Mouse (Mus musculus): Measurements from ENCODE around the gene D930048N14Rik. TPM values are rescaled to one million over a fixed set of nuclear protein-coding genes. Genes with fewer than 3 reads are reported as not detected.
"Not testable (repeated sequence)": the region's sequence is repeated elsewhere in the genome, so short reads cannot be mapped to it uniquely, and the experiment has no call there.

D930048N14Rik gene
- total RNA-seq, 4 experiments from 2014 or later = 1.3 to 2.5 (median 2.0) TPM

DNA sequence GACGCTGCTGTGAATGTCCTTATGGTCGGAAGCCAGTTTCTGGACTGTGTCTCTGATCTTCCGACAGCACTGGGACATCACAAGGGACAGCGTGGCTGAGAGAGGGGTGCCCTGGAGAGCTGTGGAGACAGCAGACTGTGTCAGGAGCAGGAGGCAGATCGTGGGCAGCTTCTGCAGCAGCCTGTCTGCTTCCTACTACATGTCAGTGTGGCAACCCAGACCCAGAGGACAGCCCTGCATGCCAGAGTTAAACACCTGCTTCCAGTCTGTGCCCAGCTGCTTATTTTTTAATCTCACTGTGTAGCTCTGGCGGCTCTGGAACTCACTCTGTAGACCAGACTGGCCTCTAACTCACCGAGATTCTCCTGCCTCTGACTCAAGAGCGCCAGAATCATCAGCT, 22.8 kb upstream of the D930048N14Rik start:
- DNase-seq (ENCODE audit: low spot score in 2 of 2) = no peak

DNA sequence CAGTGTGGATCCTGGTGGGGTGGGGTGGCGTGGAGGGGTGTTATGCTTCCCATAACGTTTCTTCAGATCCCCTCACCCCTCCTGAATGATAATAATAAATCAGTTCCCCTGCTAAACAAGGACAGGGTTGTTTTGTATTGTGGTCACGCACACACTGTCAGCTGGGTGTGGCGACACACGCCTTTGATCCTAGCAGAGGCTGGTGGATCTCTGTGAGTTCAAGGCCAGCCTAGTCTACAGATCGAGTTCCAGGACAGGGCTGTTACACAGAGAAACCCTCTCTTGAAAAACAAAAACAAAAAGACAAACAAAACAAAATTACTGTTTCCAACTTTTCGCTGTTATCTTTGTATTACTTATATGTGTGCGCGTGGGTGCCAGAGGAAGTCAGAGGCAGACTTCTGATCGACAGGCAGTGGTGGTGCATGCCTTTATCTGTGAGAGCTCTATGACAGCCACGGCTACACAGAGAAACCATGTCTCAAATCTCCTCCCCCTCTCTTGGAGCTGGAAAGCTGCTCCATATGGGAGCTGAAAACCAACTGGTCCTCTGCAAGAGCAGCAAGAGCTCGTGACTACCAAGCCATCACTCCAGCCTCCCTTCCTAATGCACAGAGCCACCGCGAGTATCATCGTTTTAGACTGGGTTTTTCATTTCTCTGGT, 21.0 kb upstream of the D930048N14Rik start:
- peak; percentile 67 to 72 for DNase-seq (ENCODE audit: low spot score in 2 of 2)

DNA sequence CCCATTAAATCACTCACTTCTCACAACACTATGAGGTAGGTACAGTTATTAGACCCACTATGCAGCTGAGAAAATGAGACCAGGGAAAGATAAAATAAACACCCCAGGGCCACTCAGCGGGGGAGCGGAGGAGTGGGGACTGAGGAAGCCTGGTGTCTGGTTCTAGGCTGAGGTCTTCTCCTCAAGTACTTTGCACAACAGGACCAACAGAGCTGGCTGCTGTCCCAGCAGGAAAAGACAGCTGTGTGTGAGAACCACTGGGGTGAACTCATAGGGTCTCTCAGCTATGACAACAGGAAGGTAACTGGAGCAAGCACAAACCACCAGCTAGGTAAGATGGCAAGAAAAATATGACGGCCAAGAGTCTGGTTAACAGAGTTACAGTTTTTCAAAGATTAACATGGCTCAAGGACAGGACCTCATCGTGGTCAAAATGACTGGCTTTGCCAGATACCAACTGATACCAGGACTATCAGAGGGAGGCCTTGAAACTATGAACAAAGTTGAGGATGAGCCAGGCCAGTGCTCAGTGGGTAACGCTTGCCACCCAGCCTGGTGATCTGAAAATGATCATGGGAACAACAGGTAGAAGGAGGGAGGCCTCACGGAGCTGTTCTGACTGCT, 18.5 kb upstream of the D930048N14Rik start:
- DNase-seq (ENCODE audit: low spot score in 2 of 2) = no peak

- DNase-seq (ENCODE audit: low spot score in 2 of 2) = not testable (repeated sequence)
Observed at GRCm38 (mm10) chr11:51633200-51633599, 17.6 kb upstream of the D930048N14Rik start.

DNA sequence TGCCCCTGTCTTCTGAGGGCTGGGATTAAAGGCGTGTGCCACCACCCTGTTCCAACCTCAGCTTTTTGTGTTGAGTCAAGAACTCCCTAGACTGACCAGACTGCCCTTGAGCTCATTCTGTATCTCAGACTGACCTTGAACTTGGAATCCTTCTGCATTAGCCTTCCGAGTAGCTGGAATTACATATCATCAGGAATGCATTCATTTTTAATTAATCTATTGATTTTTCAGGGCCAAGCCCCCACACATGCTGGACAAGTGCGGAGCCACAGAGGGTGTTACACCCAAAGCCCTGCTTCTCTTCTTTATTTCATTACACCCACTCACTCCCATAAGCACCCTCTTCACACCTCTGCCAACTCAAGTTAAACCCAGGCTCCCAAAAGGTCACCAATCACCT, 17.0 kb upstream of the D930048N14Rik start:
- no peak for DNase-seq (ENCODE audit: low spot score in 2 of 2)

DNA sequence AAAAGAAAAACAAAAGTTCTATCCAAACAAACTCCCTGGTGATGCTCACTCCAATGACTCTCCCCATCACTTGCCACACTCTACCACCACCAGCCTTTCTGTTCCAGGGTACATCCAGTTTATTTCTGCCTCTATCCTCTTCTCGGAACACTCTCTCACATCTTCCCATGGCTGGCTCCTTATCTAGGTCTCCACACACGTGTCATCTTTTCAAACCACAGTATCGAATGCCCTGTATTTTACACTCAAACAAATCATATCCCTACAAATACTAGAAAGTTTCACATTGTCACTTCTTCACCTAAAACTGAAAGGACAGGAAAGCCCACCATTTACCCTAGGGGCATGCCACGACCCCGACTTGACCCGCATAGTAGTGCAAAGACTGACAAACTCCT, 15.6 kb upstream of the D930048N14Rik start:
- no peak for DNase-seq (ENCODE audit: low spot score in 2 of 2)

DNA sequence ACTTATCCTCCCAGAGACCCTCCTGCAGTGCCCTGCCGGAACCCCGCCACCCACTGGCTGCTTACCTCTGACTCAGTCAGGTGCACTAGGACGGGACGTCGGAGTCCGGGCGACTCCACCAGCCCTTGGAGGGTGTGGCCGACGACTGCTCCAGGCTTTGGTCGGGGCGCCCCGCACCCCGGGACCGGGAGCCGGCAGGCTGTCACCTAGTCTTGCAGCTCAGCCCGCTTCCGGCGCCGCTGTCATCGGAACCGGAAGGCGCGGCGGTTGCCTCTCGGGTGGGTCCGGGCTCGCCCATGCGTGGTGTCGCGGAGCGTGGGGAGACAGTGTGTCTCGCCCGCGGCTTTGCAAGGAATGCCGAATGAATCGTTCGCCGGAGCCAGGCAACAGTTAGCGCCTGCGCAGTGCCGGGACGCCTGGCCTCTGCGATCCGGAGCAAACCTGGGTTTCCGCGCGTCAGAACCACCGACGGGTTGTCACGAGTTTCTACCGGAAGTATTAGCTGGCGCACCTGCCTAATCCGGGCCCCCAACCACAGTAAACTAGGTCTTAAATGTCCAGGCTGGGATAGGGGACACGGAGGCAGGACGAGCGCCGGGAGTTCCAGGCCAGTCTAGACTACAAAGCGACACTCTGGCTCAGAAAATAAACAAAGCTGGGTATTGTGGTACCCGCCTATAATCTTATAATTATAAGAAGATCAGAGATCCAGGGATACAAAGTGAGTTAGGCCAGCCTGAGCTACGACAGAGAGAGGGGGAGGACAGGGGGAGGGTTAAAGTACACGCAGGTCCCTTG, 15.0 kb upstream of the D930048N14Rik start, which contains the start of gene Rmnd5b:
Gene Rmnd5b, minus strand, starts transcription at position 372 of the 798 bp plus-strand sequence.
- DNase-seq (ENCODE audit: low spot score in 2 of 2) = peak; percentile 93 to 95

DNA sequence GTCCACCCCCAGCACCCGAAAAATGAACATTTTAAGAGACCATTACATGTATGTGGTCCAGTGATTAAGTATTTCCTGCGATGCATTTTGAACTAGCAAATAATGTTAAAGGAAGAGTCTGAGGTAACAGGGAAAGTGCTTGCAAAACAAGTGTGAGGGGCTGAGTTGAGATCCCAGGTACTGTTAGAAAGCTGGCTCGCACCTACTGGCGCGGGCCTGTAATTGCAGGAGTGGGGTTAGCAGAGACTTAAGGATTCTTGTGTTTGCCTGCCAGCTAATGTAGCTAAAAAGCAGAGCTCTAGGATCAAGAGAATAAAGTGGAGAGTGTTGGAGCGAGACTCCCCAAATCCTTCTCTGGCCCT, 14.4 kb upstream of the D930048N14Rik start:
- DNase-seq (ENCODE audit: low spot score in 2 of 2) = no peak

- no peak for DNase-seq (ENCODE audit: low spot score in 2 of 2)
Observed at GRCm38 (mm10) chr11:51637971-51638414, 12.8 kb upstream of the D930048N14Rik start.

- DNase-seq (ENCODE audit: low spot score in 2 of 2) = no peak
Observed at GRCm38 (mm10) chr11:51638497-51638896, 12.3 kb upstream of the D930048N14Rik start.

GRCm38 (mm10) chr11:51640748-51641147, 10.0 kb upstream of the D930048N14Rik start:
- DNase-seq (ENCODE audit: low spot score in 2 of 2) = no peak

DNA sequence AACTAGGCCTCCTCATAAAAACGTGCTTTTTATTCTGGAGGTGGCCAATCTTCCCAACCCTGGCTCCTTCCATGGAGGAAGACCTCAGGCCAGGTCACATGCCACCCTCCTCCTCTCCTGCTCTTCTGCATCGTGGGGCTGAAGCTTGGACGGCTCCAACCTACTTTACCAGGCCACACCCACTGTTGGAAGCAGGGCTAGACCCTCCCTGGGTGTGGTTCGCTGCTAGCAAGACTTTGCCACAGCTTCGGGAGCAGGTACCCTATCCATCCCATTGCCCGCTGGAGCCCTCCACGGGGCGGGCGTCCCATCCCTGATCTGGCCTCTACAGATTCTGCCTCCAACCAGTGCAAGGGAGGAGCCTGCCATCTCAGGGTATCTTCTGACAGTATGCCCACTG, 7.6 kb upstream of the D930048N14Rik start:
- no peak for DNase-seq (ENCODE audit: low spot score in 2 of 2)

DNA sequence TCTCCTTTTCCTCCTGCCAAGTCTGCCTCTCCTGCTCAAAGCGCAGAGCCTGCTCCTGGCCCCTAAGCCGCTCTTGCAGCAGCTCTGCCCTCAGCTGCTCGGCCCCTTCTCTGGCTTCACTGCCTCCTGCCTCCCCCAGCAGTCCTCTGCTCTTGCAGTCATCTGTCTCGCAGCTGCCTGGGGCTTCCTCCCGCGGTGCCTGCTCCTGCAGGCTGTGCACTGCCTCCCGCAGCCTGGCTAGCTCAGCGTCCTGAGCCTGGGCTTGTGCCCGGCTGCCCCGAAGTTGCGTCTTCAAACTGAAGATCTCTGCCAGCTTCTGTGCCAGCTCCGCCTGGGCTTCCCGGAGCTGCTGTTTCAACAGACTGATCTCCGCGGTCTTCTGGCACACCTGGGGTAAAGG, 7.0 kb upstream of the D930048N14Rik start:
- DNase-seq (ENCODE audit: low spot score in 2 of 2) = no peak

DNA sequence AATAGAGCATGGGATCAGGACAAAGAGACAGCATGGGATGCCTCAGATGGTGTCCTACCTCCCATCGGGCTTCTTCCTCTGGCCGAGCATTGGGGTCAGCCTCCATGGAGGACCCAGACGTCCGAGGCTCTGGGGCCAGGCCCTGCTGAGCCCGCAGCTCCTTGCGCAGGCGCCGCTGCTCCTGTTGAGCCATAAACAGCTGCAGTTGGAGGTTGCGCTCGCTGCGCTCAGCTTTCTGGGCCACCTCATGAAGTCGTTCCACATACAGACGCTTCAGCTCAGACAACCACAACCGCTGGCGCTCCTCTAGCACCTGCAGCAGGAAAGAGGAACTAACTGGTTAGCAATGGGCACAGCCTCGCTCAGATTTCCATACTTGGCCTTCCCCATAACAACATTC, 6.5 kb upstream of the D930048N14Rik start:
- DNase-seq (ENCODE audit: low spot score in 2 of 2) = no peak

DNA sequence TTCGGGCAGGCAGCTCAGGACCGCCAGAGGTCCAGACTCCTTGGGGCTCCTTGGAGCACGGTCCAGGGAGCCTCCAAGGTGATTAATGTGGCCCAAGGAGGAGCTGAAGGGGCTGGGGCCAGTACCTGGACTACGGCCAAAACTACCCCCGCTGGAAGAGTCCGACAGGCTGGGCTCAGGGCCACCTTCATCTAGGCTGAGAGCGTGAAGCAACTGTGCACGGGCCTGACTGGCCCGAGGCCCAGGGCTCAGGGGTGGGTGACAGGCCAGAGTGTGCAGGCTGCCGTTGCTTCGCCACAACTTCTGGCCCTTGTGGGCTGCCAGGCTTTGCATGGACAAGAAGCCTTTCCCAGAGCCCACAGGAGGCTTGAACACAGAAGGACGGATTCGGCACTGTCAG, 5.5 kb upstream of the D930048N14Rik start:
- DNase-seq (ENCODE audit: low spot score in 2 of 2) = no peak

- peak in 1 of 2 experiments; percentile 2 for DNase-seq (ENCODE audit: low spot score in 2 of 2)
Observed at GRCm38 (mm10) chr11:51646245-51646644, 4.5 kb upstream of the D930048N14Rik start.

DNA sequence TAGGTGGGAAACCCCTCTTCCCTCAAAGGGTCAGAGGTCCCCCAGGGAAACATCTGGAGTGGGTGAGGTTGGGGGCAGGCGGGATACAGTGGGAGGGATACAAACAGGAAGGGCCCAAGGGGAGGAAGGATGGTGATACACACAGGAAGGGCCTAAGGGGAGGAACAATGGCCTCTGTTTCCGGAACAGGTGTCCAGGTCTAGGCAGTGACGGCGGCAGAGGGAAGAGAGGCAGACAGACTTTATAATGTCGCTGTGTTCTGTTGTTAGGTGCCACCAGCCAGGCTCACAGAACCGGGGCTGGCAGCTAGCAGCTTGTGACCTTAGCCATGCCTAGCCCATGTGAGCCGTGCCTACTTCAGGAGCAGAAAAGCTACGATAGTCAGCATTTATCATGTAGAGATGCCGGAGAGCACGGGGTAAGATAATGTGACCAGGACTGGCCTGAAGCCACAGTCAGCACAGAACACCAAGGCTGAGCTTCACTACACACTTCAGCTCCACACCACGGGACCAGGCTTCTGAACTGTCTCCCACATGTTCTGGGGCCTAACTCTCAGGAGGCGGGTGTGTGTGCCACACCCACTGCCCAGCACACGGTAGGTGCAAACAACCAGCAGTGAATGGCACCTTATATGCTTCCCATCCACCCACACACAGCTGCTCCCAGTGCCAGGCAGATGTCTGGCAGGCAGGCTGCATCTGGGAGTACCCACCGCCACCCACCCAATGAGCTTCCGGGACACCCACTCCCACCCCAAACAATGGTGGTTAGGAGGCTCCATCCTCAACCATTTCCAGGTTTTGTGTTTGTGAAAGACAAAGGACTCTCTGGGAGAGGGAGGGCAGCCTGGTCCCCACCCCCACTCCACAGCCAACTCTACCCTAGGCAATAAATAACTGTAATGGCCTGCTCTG, 3.7 kb upstream of the D930048N14Rik start:
- no peak for DNase-seq (ENCODE audit: low spot score in 2 of 2)

DNA sequence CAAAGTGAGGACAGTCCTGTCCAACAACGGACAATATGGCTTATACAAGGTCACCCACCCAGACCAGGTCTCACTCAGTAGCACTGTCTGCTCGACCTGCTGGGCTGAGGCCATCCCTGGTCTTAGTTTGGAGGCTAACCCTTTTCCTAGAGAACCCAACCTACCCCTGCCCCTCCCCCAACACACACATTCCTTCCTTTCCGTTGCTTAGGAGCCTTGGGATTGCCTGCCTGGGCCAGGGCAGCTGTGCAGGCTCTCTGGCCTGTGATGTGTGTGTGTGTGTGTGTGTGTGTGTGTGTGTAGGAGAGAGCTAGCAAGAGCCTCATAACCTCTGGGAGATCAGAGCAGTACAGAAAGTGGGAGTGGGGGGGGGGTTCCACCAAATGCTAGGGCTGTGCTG, 2.2 kb upstream of the D930048N14Rik start:
- DNase-seq (ENCODE audit: low spot score in 2 of 2) = no peak

- DNase-seq (ENCODE audit: low spot score in 2 of 2) = no peak
Observed at GRCm38 (mm10) chr11:51649111-51649888, 1.5 kb upstream of the D930048N14Rik start.

- no peak for DNase-seq (ENCODE audit: low spot score in 2 of 2)
Observed at GRCm38 (mm10) chr11:51649889-51650199, 910 bp upstream of the D930048N14Rik start.

GRCm38 (mm10) chr11:51650261-51650660, 493 bp upstream of the D930048N14Rik start:
- no peak for DNase-seq (ENCODE audit: low spot score in 2 of 2)
